Mouse (Mus musculus) left cerebral cortex, adult 8-10 months (tissue): Measurements from ENCODE around the gene Tex38. TPM values are rescaled to one million over a fixed set of nuclear protein-coding genes. Genes with fewer than 3 reads are reported as not detected.

Experiments
- DNase-seq, 2 experiments: peaks; one replicate each; pipeline ENCODE4 v3.0.0; 2022; ENCODE audit warnings: low spot score in 2 of 2
- total RNA-seq, 4 experiments: library from RNA; stranded (reverse); gene quantifications; 2 replicates each; pipeline ENCODE4 v1.2.4; 2022

The Tex38 gene
- total RNA-seq, 4 experiments from 2014 or later: 0.48 to 1.0 (median 0.95) TPM; not detected in 1

DNA sequence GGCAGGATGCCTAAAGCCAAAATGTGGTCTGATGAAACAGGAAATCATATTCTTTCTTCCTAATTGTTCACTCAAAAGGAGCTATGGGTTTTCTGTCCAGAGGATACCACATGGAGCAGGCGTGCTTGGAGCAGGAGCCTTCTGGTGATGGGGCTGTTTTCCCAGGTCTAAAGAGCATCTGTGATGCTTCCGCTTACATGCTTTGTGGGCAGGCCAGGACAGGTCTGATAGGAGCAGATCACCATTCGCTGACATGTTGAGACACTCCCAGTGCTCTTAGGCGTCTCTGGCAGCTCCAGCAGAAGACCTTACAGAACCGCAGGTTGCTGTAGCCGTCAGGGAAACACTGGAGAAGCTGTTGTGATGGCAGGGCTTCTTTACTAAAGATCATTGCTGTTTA is 5.8 kb downstream of the Tex38 start:
- no peak for DNase-seq

DNA sequence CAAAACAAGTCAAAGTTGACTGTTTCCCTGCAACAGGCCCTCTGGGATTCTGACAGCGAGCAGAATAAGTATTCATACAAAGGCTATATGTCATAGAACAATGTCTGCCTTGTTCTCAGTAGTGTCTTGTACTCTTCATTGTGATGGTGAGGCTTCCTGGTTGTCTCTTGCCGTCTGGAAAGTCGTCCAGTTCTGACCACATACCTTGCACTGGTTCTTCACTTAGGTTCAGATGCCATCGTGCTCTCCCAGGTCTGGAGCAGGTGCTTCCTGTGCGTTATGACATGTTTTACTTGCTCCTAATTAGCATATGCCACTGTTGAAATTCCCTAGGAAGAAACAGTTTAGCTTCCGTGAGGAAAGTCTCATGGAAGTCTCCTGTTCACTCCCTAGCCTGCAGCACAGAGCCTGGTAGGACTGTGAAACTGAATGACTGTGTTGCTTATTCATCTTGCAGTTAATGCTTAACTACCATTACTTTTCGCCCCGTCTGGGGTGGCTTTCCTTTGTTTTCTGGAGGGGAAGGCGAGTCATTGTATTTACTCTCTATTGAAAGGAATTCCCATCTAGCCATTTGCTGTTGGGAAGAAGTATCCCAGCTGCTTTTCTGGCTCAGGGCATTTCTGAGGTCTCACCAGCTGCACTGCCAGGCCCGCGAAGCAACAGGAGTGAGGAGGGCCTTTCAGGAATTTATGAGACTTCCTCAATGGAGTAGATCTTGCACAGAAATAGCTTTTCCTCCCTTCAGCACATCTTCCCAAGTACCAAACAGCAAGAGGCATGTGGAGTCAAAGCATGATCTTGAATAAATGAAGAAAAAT is 13.0 kb downstream of the Tex38 start:
- no peak for DNase-seq

- no peak for DNase-seq
Observed at GRCm38 (mm10) chr4:115764581-115764980, 16.2 kb downstream of the Tex38 start.

- DNase-seq: no peak
Observed at GRCm38 (mm10) chr4:115761206-115761605, 19.6 kb downstream of the Tex38 start.

DNA sequence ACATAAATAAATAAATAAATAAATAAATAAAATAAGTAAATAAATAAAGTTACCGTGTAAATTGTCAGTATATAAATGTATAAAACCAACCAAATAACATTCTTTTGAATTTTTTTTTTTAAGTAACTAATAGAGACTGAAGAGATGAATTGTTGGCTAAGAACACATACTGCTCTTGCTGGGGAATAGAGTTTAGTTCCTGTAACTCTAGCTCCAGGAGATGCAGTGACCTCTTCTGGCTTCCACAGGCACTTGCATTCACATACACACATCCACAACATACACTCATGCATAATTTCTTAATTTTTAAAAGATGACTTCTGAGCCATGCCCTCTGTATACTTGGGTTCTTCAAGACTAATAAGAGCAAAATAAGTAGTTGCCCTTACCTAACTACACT is 26.0 kb downstream of the Tex38 start:
- DNase-seq: no peak

- DNase-seq: no peak
Observed at GRCm38 (mm10) chr4:115754101-115754500, 26.7 kb downstream of the Tex38 start.

- no peak for DNase-seq
Observed at GRCm38 (mm10) chr4:115749336-115749735, 31.5 kb downstream of the Tex38 start.

- no peak for DNase-seq
Observed at GRCm38 (mm10) chr4:115748181-115748580, 32.6 kb downstream of the Tex38 start.

- DNase-seq: no peak
Observed at GRCm38 (mm10) chr4:115743096-115743495, 37.7 kb downstream of the Tex38 start.

- DNase-seq: no peak
Observed at GRCm38 (mm10) chr4:115742658-115743057, 38.2 kb downstream of the Tex38 start.

- DNase-seq: no peak
Observed at GRCm38 (mm10) chr4:115738481-115738985, 42.3 kb downstream of the Tex38 start.

- peak; percentile 93 to 96 for DNase-seq
Observed at GRCm38 (mm10) chr4:115737551-115738041, 43.2 kb downstream of the Tex38 start, which contains the start of gene Efcab14. Efcab14 (plus strand) TSS chr4:115737744.

DNA sequence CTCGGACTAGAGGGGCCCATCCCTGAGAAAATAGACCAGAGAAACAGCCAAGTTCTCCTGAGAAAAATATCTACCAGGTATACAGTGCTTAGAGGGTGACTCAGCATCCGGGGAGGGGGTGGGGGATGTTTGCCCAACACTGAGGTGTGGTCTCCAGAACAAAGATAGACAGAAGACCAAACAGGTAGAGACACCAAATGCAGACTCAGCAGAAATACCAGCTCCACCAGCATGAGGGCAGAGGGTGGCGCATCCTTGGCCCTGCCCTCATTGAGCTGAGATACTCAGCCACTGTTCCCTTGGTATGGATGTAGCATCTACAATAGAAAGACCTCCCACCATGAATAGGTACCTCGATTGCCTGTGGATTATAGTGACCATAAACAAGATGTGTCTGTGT is 46.0 kb downstream of the Tex38 start:
- DNase-seq: no peak

- no peak for DNase-seq
Observed at GRCm38 (mm10) chr4:115733746-115734145, 47.1 kb downstream of the Tex38 start.

DNA sequence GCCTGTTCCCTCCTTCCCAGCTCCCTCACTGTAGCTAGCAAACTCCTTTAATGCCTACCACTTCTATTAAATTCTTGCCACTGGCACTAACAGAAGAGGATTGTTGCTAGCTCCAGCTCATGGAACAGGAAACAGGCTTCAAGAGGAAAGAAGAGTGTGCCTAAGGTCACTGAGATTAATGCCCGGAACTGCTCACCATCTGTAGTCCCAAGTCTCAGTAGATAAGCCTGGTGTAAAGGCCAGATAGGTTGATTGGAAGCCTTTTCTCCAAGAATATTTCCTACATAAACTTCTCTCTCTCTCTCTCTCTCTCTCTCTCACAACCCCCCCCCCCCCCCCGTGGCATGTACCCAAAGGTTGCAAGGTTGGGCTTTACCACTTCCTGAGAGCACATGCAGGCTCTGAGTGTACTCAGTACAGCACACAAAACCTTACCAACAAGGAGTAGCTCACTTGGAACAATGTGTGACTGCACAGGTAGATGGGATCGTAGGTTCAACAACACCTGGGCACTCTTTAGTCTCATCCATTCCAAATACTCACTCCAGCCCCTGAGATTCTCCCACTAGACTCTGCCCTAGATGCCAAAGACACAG is 48.5 kb downstream of the Tex38 start:
- DNase-seq: no peak

DNA sequence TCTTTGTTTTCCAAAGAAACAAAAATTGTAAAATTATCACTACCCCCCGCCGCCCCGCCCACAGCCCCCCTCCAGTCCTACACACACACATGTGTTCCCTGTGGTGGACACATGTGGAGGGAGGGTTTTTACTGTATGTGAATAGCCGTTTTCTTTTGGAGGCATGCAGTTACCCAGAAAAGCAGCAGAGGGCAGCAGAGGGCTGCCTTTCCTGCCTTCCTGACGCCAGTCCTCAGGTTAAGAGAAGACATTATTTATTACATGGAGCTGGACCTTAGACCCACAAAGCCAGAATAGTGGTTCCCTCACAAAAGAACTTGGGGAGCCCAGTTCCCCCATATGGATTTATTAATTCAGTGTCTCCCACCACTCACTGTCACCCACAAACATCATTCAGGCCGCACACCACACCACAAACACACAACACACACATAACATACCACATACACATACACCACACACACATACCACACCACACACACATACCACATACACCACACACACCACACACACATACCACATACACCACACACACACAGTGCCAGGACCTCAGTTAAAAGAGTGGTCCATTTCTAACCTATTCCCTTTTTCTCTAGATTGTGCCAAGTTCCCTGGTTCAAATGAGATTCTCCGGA is 49.1 kb downstream of the Tex38 start:
- peak; percentile 34 to 62 for DNase-seq

Other genes starting within 250 kb of the Tex38 start
- gene Cyp4a31, start 217.4 kb downstream of the Tex38 start, total RNA-seq: not detected
- not detected for gene Cyp4a32, start 180.0 kb downstream of the Tex38 start, total RNA-seq
- 1 to 10 TPM; 1.7 to 2.8 (median 2.3) TPM for gene Cyp4b1, start 133.3 kb downstream of the Tex38 start, total RNA-seq
- 10 to 100 TPM; 57.1 to 59.7 (median 57.6) TPM for gene Efcab14, start 43.3 kb downstream of the Tex38 start, total RNA-seq
- 10 to 100 TPM; 77.6 to 82.8 (median 81.9) TPM for gene Atpaf1, start 3.8 kb upstream of the Tex38 start, total RNA-seq
- gene Mob3c, start 47.1 kb upstream of the Tex38 start, total RNA-seq: 1 to 10 TPM; 5.0 to 7.3 (median 6.1) TPM
- 10 to 100 TPM; 34.9 to 45.5 (median 39.6) TPM for gene Mknk1, start 58.2 kb upstream of the Tex38 start, total RNA-seq
- gene Kncn, start 103.4 kb upstream of the Tex38 start, total RNA-seq: under 1 TPM in 3 of 4 experiments, not detected in 1; 0.21 to 0.53 (median 0.35) TPM
- under 1 TPM; 0.38 to 0.56 (median 0.54) TPM for gene 6430628N08Rik, start 109.6 kb upstream of the Tex38 start, total RNA-seq
- under 1 TPM in 2 of 4 experiments, not detected in 2; 0.09 to 0.36 TPM for gene Dmbx1, start 158.9 kb upstream of the Tex38 start, total RNA-seq
- gene Faah, start 236.9 kb upstream of the Tex38 start, total RNA-seq: 10 to 100 TPM; 77.3 to 81.9 (median 80.2) TPM